Mouse (Mus musculus): ENCODE measurements around the gene Lrrc1. TPM values are rescaled to one million over a fixed set of nuclear protein-coding genes. Genes with fewer than 3 reads are reported as not detected.

Gene Lrrc1
- total RNA-seq, 2 experiments from 2014 or later: 5.5 to 5.8 TPM

Small RNA genes within 50 kb of the gene (microRNA-seq; reads per million reads assigned to microRNA genes)
- gene Gm25250: 0 reads per million in 2 experiments

Other genes with a start within 250 kb of the Lrrc1 start
- 10 to 100 TPM; 81.2 to 93.9 TPM for gene Mlip, start 191.9 kb downstream of the Lrrc1 start, total RNA-seq (2021)
- under 1 TPM in 1 of 2 experiments, not detected in 1; 0.04 TPM for gene Klhl31, start 91.6 kb upstream of the Lrrc1 start, total RNA-seq (2021)
- gene Gclc, start 209.7 kb upstream of the Lrrc1 start, total RNA-seq (2021): 10 to 100 TPM; 35.1 to 36.3 TPM